Mouse (Mus musculus): ENCODE measurements around the gene Tbc1d17.
A peak's percentile ranks its signal among the peaks of the same experiment; 100 is the strongest.
"Not testable (repeated sequence)": the region's sequence is repeated elsewhere in the genome, so short reads cannot be mapped to it uniquely, and the experiment has no call there.

The Tbc1d17 gene

DNA sequence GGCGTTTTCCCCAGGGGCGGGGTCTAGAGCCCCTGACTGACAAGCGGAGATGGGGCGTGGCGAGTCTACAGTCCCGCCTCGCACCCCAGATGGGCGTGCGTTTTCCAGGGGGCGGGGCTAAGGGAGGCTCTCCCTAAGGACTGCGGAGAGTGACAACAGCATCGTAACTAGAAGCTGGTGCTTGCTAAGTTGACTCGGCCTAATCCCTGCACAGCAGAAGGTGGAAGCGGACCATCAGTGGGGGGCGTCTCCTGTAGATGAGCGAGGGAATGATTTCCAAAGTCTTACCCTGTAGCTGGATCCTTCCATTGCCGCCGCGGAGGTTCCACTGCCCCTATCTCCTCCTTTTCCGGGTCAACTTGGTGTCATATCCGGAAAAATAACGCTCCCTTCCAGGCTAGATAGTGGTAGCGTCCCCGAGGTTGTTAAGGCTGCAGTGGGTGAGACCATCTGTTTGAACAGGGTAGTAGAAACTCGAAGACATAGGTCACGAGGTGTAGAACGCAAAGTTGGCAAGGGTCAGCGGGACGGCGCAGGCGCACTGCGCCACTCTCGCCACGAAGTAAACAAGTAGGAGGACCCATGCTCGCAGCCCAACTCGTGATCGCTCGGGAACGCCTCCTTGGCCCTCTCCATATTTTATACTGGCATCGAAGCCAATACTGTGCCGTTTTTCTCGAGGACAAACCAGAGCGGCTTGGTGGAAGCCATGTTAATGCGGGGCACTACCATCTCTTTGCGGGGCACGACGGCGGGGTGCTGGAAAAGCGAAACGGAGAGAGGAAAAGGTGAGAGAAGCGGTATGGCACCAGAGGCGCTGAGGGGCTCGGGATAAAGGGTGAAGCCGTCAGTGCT, at the start of gene Tbc1d17, which contains the start of gene Akt1s1:
Gene Tbc1d17 (minus strand): TSS at position 519 of the 855 bp plus-strand sequence.
Gene Akt1s1 (plus strand): TSS at position 431 of the 855 bp plus-strand sequence.
- DNase-seq (ENCODE audit: low spot score in 2 of 2), result peak; percentile 99

DNA sequence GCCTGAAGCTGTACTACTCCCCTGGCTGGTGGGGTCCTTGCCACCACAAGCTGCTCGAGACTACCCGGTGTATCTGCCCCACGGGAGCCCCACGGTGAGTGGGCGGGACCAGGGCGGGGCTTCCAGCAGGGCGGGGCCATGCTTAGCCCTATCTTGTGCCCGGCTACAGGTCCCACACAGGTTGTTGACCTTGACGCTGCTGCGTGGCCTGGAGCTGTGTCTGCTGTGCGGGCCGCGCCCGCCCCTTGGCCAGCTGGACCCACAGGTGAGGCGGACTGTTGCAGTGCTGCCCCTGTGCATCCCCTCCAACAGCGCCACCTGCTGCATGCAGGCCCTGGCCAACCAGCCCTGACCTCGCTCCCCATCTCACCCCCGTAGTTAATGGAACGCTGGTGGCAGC, 49.7 kb upstream of the Tbc1d17 start:
- no peak for DNase-seq (ENCODE audit: low spot score in 2 of 2)

DNA sequence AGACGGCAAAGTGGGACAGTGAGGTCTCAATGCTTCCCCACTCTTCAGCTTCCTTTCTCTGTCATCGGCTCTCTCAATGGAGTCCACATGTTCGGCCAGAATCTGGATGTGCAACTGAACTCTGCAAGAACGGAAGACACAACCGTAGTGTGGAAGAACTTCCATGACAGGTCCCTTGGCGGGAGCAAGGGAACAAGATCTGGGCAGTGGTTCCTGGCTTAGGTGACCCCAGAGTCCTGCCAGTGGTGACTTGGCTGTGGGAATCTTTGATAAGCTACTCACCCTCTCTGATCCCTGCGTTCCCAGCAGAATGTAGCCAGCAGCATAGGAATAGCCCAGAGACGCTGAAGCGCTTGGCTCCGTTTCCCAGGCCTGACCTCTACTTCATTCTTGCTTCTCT, 47.6 kb upstream of the Tbc1d17 start:
- DNase-seq (ENCODE audit: low spot score in 2 of 2), result no peak

DNA sequence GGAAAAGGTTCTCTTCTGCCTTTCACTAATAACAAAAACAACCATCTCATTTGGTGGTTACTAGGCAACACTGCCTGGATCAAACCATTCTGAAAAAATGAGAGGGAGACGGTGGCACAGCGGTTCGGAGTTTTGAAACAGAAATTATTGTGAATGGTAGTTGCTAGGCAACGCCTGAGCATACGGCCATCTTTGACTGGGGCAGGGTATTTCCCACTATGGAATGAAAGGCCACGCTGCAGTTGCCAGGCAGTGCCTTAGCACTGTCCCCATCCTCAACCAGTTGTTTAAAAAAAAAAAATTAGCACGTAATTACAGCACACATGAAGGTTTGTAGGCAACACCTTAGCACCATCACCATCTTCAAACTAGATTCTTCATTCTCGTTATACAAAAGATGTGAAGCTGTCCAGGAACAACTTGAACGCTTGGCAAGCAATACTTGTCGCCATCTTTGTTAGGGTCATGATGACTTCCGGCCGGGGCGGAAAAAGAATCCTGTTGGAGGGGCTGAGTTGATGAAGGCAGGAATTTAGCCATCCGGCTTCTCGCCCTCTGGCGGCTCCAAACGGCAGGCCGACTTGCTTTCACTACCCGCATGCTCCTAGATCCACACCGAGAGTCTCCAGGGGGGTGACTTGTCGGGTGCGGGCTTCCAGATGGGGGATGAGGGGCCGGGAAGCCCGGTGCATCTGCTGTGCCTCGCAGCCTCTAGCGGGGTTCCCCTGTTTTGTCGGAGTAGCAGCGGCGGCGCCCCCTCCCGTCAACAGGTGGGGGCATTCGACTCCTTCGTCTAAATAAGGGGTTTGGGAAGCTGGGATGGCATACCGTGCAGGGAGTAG, 46.9 kb upstream of the Tbc1d17 start, which contains the start of gene Fuz:
Gene Fuz (plus strand): TSS at position 487 of the 842 bp plus-strand sequence.
- DNase-seq (ENCODE audit: low spot score in 2 of 2), result peak; percentile 88

DNA sequence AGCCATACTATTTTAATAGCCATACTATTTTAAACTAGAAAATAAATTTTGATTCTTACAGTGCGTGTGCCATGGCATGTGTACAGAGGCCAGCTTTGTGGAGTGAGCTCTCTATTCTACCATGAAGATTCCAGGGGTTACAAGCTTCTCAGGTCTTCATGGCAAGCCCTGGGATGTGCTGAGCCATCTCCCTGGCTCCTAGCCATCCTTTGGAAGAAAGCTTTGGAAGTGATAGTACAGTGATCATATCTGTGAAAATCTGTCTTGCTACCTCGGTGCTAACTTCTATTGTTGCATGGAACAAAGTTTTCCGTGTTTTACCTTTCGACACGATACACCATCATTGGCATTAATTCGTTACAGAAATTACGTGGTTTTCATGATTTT, 46.3 kb upstream of the Tbc1d17 start:
- DNase-seq (ENCODE audit: low spot score in 2 of 2), result no peak

DNA sequence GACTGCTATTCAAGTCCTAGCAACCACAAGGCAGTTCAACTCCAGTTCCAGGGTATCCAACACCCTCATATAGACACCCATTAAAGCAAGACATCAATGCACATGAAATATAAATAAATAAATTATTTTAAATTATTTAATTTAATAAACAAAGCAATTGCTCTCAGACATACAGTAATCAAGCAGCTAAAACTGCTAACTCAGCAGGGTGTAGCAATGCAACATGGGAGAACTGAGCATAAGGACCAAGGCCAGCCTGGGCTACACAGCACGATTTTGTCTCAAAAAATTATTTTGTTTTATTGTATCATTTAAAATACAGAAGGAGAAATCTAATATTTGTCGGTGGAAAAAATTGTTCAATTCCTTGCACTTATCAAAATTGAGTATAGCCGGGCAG, 45.3 kb upstream of the Tbc1d17 start:
- DNase-seq (ENCODE audit: low spot score in 2 of 2), result no peak

DNA sequence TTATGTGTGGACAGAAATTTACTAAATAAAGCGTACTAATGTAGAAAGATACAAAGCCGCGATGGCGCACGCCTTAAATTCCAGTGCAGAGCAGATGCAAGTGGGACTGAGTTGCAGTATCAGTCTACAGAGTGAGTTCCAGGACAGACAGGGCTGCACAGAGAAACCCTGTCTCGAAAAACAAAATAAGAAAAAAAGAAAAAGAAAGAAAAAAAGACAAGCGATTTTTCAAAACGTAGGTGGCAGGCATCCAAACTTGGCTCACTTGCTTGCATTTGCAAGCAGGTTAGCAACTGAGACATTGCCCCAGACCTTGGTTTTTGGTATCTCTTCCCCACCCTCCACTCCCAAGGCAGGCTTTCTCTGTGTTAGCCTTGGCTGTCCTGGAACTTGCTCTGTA, 44.3 kb upstream of the Tbc1d17 start:
- DNase-seq (ENCODE audit: low spot score in 2 of 2), result no peak

DNA sequence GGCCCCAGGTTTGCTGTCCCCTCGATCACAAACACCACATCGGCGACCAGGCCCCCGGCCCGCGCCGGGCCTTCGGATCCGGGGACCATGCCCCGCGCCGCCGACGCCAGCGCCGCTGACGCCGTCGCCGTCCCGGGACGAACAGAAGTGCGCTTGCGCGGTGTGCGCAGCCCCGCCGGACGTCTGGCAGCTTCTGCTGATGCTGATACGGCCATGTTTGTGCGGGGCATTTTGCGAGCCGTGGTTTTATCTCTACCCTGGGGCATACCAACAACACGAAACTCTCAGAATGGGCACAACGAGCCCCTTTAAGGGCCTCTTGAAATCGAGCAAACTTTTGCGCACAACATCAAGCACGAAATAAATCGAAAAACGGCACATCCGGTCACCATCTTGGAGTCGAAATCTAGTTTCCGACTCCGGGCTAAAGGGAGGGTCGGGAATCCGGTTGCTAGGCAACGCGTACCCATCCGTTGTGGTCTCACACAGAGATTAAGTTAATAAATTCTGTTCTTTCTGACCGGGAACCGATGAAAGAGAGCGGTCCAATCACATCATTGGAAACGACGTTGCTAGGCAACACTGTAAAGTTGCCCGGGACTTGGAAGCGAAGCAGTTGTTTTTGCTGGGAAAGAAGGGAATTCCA, 43.5 kb upstream of the Tbc1d17 start, which contains the start of gene Med25:
Gene Med25 (minus strand): TSS at position 437 of the 646 bp plus-strand sequence.
- peak; percentile 85 to 87 for DNase-seq (ENCODE audit: low spot score in 2 of 2)

DNA sequence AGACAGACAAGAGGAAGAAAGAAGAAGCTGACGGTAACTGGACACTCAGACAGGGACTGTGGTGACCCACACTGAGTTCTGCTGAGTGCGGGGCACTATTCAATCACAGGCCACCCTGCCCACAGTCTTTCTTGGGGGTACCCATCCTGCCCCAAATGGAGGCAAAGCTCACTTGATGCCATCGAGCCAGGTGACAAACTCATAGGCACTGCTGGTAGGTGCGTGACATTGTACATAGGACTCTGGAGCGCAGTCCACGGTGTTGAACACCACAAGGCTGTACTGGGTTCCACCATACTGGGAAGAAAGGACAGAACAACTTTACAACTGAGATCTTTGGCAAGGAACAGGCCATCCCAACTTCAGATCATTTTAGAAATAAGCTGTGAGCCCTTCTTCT, 42.7 kb upstream of the Tbc1d17 start:
- no peak for DNase-seq (ENCODE audit: low spot score in 2 of 2)

DNA sequence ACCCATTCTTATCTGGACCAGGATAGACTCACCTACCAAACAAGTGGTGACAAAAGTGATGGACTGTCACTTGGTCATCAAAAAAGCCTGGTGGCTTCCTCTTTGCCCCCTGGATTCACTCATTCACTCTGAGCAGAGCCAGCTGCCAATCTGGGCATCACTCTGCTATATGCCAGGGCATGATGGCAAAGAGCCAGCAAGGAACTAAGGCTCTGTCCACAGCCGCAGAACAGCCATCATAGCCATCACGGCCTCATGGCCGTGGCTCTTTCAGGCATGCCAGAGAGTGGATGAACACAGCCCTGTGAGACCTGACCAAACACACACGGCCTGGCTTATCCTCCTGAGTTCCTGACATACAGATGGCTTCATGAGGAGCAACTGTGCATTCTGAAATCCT, 41.9 kb upstream of the Tbc1d17 start:
- DNase-seq (ENCODE audit: low spot score in 2 of 2), result no peak

DNA sequence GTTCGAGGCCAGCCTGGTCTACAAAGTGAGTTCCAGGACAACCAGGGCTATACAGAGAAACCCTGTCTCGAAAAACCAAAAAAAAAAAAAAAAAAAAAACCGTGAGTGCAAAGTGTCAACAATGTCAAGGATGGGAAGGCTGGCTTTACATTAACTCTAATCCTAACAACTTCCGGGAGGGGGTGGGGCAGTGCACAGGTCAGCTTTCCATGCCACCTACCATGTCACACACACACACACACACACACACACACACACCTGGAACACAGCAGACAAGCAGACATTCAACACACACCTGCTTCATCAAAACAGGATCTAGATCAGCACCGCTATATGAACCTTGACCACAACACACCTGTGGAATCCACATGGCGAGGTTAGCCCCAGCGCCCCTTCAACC, 41.3 kb upstream of the Tbc1d17 start:
- DNase-seq (ENCODE audit: low spot score in 2 of 2), result no peak

DNA sequence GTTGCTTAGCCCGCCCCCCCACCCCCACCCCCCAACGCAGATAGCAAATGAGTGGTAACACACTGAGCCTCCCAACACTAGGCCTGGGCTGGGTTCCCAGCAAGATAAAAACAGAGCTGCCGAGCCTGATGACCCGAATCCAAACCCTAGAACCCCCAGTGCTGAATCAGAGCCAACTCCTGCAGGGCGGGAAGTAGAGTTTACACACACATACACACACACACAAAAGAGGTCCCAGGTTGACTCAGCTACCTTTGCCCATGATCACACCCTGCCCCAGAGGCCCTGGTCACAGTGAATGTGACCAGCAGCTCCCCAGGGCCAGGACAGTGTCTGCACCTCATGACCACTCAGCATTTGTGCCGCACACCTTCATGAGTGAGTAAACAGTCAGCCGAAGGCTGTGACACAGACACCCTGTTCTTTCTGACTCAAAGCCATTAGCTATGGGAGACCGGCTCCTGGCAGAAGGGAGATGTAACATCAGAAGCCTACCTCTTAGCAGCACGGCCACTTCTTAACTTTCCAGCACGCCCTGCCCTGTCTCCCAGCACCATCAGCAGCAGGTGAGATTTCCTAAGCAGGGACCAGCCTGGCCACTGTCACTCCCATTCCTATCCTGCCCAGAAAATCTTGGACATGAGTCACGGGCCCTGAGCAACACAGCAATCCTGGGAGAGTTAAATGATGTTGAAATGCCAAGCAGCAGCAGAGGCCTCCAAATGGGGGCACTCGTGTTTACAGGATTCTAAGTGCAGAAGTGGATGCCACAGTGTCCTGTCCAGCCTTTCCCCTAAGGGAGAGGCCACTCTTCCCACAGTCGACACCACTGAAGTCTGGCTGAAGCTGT, 39.6 kb upstream of the Tbc1d17 start:
- DNase-seq (ENCODE audit: low spot score in 2 of 2), result no peak

DNA sequence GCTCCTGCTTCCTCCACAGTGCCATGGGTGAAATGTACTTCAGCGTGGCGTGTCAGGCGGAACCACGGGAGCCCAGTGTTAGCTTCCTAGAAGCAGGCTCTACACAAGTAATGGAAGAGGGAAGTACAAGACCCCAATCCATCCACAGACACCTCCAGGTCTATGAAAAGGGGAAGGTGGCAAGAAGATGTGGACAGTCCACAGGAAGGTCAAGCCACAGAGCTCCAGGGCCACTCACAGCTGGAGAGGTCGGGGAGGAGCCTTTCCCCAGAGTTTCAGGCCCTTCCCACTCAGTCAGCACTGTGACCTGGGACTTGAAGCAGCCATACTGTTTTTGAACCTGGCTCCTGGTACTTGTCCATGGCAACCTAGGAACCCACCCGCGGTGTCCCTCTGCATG, 38.1 kb upstream of the Tbc1d17 start:
- DNase-seq (ENCODE audit: low spot score in 2 of 2), result no peak

DNA sequence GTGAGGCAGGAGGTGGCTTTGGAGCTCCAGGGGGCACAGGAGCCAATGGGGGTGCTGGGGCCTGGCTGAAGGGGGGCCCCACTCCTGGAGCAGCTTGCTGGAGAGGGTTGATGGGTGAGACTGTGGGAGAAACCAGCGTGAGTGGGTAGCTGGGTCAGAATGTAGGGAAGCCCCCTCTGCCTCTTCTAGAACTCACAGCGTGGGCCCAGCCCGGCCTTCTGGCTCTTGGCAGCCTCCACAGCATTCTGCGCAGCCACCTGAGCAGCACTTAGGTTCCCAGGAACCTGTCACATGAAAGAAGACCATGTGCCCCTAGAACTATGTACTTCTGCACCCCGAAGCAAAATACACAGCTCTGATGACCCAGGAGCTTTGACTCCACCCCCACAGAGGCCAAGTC, 35.8 kb upstream of the Tbc1d17 start:
- DNase-seq (ENCODE audit: low spot score in 2 of 2), result no peak

DNA sequence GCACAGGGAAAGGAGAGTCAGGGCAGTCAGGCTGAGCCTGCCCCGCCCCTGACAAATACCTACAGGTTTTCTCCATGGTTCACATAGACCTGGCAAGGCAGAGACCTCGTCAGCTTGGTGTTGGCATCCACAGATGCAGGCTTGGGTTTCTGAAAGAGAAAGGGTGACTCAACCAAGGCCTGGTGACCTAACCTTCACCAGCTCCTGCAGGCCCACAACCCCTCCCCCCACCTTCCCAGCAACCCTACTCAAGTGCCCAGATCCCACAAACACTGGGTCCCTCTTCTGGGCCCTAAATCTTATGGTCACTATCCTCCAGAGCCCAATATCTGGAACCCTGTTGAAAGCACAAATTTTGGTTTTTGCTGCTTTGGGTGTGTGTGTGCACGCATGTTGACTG, 34.2 kb upstream of the Tbc1d17 start:
- no peak for DNase-seq (ENCODE audit: low spot score in 2 of 2)

DNA sequence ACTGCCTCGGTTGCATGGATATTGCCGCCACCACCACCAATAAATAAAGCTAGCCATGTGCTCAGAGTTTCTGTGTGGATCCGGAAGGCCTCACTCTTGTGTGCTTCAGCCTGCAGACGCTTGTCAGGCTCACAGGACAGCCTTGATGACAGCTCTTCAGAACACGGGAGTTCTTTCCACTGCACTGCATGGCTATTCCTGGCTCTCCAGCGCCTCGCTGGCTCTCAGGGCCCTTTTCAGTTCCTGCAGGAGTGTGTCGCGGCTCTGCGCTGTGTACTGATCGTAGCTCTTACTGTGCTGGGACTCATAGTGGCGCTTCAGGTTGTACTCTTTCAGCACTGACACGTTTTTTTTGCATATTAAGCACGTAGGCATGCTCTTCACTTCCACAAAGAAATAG, 29.0 kb upstream of the Tbc1d17 start:
- no peak for DNase-seq (ENCODE audit: low spot score in 2 of 2)

DNA sequence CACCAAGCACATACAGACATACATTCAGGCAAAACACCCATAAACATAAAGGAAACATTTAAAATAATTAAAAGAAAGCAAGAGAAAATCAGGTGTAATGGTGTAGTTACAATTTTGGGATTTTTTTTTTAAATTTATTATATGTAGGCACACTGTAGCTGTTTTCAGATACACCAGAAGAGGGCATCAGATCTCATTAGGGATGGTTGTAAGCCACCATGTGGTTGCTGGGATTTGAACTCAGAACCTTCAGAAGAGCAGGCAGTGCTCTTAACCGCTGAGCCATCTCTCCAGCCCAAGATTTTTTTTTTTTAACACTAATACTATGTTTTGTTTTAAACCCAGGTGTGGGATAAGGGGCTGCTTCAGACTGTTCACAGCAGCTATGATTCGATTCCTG, 22.9 kb upstream of the Tbc1d17 start:
- not testable (repeated sequence) for DNase-seq (ENCODE audit: low spot score in 2 of 2)

DNA sequence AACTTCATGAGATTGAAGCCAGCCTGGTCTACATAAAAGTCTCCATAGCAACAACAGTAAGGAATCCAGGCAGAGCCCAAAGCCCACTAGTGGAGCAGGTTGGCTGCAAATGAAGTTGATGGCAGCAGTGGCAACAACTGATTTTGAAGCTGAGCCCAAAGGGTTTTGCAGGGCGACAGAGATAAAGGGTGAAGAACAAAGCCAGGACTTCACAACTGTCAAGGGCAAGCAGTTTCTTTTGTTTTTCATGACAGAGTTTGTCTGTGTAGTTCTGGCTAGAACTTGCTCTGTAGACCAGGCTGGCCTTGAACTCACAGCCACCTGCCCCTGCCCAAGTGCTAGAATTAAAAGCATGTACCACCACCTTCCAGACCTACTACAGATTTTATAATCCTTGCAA, 22.3 kb upstream of the Tbc1d17 start:
- DNase-seq (ENCODE audit: low spot score in 2 of 2), result no peak

DNA sequence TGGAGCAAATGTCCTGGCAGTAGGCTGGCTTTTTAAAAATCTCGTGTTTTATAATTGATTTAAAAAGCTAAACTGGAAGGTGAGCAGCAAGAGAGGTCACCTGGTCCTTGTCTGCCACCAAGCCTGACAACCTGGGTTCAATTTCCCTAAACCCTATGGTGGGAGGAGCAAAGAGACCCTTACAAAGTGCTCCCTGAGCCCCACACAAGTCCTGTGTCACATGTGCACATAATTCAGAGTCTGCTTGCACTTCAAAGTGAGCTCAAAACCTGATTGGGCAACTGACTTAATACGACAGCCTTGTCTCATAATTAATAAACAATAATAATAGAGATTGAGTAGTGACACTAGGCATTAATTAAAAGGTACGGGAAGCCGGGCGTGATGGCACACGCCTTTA, 21.7 kb upstream of the Tbc1d17 start:
- no peak for DNase-seq (ENCODE audit: low spot score in 2 of 2)

DNA sequence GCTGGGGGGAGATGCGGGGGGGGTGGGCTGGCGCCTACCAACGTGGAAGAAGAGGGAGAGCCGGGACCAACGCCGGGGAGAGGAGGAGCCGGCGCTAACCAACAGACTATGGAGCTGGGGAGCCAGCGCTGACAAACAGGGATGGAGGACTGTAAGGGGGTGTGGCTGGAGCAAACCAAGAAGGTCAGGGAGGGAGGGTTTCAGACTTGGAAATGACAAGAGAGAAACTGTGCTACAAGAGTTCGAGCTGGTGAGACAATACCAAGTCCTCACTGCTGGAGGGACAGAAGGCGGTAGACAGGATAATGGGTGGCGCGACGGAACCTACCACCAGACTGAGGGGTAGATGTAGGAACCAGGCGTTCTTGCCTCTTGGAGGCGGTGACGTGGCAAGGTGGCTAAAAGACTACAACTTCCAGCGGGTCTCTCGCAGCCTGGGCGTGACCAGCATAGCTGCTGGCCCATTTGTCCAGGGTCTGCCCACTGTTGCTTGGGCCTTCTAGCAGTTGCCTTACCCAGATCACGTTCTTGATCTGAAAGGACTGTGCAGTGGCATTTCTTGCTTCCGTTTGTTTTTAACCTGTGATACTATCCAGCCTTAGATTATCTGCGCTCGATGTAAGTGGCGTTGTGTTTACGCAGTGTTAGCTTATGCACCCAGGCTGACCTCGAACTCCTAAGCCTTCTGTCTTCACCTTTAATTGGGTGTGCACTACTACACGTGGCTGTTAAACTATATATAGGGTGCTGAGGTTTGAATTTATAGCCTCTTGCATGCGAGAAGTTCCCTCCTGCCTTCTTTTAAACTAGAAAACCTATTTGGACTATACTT, 21.0 kb upstream of the Tbc1d17 start, which contains the start of gene Ptov1:
Gene Ptov1 (minus strand): TSS at position 92 of the 832 bp plus-strand sequence.
- DNase-seq (ENCODE audit: low spot score in 2 of 2), result peak; percentile 67 to 79
